Mouse (Mus musculus): Measurements from ENCODE around the gene Prr29.
"Not testable (repeated sequence)": the region's sequence is repeated elsewhere in the genome, so short reads cannot be mapped to it uniquely, and the experiment has no call there.

Gene Prr29

DNA sequence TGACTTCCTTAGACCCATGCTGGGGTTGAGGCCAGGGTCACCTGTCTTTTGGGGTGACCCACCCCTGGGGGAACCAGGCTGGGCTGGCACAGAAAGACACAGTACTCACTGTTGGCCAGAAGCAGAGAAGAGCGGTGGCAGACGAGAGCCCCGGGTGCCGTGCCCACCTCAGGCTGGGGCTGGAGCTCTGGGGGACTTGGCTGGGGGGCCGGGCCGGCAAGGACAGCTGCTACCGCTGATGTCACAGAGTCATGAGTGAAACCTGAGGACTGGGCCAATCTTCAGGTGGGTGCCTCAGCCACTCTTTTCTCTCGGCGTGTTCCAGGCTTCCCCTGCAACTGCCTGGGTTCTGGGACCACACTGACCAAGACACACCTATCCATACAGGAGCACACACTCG, at the start of gene Prr29:
Prr29 (plus strand) TSS at position 107 of the 400 bp plus-strand sequence.
- DNase-seq (ENCODE audit: low read depth, low spot score), result no peak

DNA sequence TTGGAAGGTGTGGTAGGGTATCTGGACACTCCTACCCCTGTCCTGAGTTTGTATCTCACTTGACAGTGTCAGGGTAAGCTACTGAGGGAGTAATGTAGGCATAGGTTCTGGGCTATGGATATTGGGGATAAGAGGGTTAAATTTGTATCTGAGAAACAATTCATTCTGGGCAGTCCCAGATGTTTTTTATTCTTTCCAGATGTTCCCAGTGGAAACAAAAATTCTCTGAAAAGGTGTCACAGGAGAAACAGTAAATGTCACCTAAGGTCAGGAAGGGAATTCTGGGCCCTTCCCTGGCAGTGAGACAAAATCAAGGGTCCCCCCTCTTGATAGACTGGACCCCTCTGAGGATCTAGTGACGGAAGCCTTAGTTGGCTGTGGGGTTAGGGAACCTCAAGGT, 48.9 kb upstream of the Prr29 start:
- DNase-seq (ENCODE audit: low read depth, low spot score), result no peak

DNA sequence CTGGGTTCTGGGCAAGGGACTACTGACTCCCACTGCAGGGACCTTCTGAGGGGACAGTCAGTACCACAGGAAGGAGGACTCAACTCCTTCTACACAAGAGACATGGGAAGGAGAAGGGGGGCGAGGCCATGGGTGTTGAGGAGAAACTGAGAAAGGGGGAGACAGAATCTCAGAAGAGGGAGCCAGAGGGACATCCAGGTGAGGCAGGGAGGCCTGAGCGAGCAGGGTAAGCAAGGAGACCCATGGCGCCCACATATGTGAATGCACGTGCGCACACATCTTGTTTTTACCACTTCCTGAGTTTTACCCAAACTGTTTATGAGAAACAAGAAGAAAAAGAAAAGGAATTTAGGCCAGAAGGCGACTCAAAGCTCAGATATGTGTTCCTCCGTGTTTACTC, 47.5 kb upstream of the Prr29 start:
- no peak for DNase-seq (ENCODE audit: low read depth, low spot score)

GRCm38 (mm10) chr11:106318406-106319366, 46.6 kb upstream of the Prr29 start:
- DNase-seq (ENCODE audit: low read depth, low spot score), result peak; percentile 51

DNA sequence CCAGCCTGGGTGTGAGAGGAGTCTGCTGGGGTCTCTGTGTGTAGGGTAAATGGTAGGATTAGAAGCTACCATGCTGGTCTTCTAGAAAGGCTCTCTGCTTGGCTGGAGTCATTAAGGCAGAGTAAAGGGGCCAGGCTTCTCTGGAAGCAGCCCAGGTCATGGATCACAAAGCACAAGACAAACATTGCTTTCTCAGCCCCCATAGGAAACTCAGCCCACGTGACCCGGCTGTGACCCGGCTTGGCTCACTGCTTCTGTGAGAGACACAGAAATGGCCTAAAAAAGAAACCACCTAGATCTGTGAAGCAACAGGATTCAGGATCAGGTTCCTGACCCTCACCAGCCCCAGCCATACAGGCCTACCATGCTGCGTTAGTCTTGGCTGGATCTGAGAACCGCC, 40.4 kb upstream of the Prr29 start:
- no peak for DNase-seq (ENCODE audit: low read depth, low spot score)

DNA sequence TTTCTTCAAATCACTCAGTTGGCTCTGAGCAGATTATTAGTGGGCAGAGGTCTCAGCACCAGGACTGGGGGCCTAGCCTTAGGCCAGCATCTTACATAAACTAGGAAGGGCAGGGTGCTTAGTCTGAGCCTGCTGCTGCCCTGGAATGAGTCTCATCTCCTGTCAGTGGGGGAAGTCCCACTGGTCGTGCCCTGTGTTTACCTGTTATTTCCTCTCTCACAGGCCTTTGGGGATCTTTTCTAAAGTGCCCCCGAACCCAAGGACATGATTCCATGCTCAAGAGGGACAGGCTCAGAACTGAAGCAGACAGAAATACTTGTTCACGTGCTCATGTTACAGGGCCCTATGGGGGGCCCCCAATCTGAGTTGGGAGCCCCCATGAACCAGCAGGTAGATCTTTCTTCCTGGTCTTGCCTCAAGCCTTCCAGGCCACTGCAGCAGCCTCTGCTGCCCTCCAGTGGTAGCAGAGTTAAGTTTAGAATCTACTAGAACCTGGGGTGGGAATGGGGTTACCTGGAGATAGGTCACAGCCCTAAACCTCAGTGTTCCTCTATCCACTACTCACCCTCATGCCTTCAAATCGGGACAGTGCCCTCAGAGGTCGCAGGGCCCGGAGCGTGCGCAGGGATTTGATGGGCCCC, 39.6 kb upstream of the Prr29 start:
- peak; percentile 76 for DNase-seq (ENCODE audit: low read depth, low spot score)

DNA sequence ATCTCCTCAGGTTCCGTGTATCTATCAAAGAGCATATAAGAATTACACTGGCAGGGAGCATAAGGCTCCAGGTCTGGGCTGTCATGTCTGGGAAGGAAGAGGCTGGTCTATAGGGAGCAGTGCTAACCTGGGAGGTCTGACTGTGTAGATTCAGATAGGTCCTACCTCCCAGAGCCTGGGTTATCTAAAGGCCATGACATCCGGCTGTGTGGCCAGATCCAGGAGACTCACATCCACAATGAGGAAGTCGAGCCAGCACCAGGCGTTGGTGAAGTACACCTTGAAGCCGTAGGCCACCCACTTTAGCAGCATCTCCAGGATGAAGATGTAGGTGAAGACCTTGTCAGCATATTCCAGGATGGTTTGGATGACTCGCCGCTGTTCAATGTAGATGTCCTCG, 38.8 kb upstream of the Prr29 start:
- DNase-seq (ENCODE audit: low read depth, low spot score), result no peak

GRCm38 (mm10) chr11:106328521-106328920, 36.8 kb upstream of the Prr29 start:
- DNase-seq (ENCODE audit: low read depth, low spot score), result no peak

- DNase-seq (ENCODE audit: low read depth, low spot score), result no peak
Measured at GRCm38 (mm10) chr11:106329128-106329527, 36.1 kb upstream of the Prr29 start.

GRCm38 (mm10) chr11:106329682-106330081, 35.6 kb upstream of the Prr29 start:
- DNase-seq (ENCODE audit: low read depth, low spot score), result peak; percentile 73

GRCm38 (mm10) chr11:106332458-106332857, 32.8 kb upstream of the Prr29 start:
- peak; percentile 25 for DNase-seq (ENCODE audit: low read depth, low spot score)

- no peak for DNase-seq (ENCODE audit: low read depth, low spot score)
Measured at GRCm38 (mm10) chr11:106334066-106334465, 31.2 kb upstream of the Prr29 start.

DNA sequence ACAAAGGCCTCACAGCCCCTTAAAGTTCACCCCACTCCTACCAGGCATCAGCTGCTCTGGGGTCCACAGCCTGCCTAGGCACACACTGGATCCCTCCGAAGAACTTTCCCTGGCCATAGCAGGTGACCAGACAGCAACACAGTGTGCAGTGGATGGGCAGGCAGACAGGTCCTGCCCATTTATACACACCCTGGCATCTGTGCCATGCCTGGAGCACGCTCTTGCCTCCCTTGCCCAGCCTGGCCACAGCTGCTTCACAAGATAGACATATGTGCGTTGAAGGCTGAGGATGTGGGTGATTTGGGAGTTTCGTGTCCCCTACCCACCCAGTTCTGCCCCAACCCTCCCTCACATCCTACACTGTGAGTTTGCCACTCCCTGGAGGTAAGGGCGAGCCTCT, 27.2 kb upstream of the Prr29 start:
- no peak for DNase-seq (ENCODE audit: low read depth, low spot score)

- no peak for DNase-seq (ENCODE audit: low read depth, low spot score)
Measured at GRCm38 (mm10) chr11:106338870-106339269, 26.4 kb upstream of the Prr29 start.

GRCm38 (mm10) chr11:106339323-106339722, 25.9 kb upstream of the Prr29 start:
- not testable (repeated sequence) for DNase-seq (ENCODE audit: low read depth, low spot score)

DNA sequence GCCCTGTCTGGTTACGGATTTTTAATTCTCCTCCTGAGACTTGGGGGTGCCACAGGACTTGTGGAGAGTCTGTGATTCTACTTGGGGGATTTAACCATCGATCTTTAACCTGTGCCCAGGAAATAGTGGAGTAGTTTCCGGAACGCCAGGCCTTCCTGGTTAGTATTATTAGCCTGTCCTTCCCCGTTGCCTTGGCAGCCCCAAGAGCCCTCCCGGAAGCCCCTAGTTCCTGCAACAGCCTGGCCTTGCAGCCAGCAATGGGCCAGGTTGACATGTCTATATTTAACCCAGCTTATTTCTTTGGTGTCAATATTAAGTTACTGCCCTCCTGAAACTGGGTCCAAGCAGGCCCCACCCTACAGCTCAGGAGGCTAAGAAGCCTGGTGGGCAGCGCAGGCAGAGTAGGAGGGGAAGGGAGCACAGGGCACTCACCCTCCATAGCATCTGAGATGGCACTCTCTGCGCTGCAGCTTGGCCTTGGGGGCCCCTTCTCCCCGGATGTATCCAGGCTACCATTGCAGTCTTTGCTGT, 24.2 kb upstream of the Prr29 start:
- DNase-seq (ENCODE audit: low read depth, low spot score), result no peak

GRCm38 (mm10) chr11:106344910-106345309, 20.4 kb upstream of the Prr29 start:
- no peak for DNase-seq (ENCODE audit: low read depth, low spot score)

- no peak for DNase-seq (ENCODE audit: low read depth, low spot score)
Measured at GRCm38 (mm10) chr11:106349772-106350171, 15.5 kb upstream of the Prr29 start.

GRCm38 (mm10) chr11:106350853-106351252, 14.4 kb upstream of the Prr29 start:
- DNase-seq (ENCODE audit: low read depth, low spot score), result no peak

- no peak for DNase-seq (ENCODE audit: low read depth, low spot score)
Measured at GRCm38 (mm10) chr11:106351253-106351652, 14.0 kb upstream of the Prr29 start.

GRCm38 (mm10) chr11:106351941-106352340, 13.3 kb upstream of the Prr29 start:
- DNase-seq (ENCODE audit: low read depth, low spot score), result no peak

DNA sequence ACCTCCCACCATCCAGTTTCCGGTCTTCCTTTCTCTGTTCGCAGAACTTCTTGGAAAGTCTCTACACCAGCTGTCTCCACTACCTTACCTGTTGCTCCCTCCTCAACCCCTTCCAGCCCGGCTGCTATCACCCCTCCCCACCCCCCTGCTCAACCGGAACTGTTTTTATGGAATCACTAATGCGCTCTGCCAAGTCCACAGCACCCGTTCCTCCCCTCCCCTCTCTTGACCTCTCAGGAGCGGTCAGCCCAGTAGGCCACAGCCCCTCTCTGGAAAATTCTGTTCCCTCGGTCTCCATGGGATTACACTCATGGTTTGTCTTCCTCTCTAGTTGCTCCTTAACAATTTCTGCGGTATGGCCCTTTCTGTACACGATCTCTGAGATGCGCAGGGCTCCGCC, 12.1 kb upstream of the Prr29 start, which contains the start of gene Scn4a:
Scn4a (minus strand) TSS at position 101 of the 400 bp plus-strand sequence.
- DNase-seq (ENCODE audit: low read depth, low spot score), result no peak
